Mouse (Mus musculus) G1E-ER4 (cell line): Measurements from ENCODE around the gene Trip4. TPM values are rescaled to one million over a fixed set of nuclear protein-coding genes. Genes with fewer than 3 reads are reported as not detected.

Experiments
- GATA1 ChIP-seq: IDR thresholded peaks from one replicate; pipeline ENCODE4 v1.8.0; 2012; ENCODE audit warnings: low read length, inconsistent platforms
- polyA plus RNA-seq: library from polyadenylated mRNA; stranded (reverse); fragments of >175 nt; gene quantifications from 2 replicates; pipeline ENCODE4 v1.2.3, GENCODE M21; 2012

Gene Trip4
- polyA plus RNA-seq, result 1.9 and 3.3 TPM in 2 replicates

- no peak for TF ChIP-seq GATA1
These were observed at the start of gene Trip4, which contains the start of gene Csnk1g1 for GRCm38 (mm10) chr9:65908394-65909300. Gene Trip4, minus strand, starts transcription at chr9:65908794. Gene Csnk1g1, plus strand, starts transcription at chr9:65908924.

DNA sequence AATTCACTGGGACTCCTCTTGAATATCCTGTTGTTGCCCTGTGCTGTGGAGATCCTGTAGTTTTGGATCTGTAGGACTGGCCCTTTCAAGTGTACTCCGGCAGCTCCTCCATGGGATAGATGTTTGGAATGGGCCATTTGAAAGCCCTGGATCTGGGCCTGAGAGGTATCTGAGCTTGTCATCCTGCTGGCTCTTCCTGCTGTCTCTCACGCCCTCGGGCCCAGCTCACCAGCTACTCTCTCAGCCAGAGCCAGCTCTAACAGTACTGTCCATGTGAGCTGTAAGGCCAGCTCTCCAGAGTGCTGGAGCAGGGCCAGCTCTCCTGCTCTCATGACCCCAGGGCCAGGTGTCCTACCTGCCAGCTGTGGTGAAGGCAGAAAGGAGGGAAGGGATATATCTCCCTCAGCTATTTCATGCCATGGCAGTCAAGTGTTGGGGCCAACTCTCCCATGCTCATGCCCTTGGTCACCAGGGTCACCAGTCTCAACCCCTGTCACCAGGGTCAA is 42.5 kb upstream of the Trip4 start:
- no peak for TF ChIP-seq GATA1

- TF ChIP-seq GATA1, result no peak
These were observed 29.0 kb upstream of the Trip4 start for GRCm38 (mm10) chr9:65937566-65937965.

GRCm38 (mm10) chr9:65929826-65930225 is 21.2 kb upstream of the Trip4 start:
- TF ChIP-seq GATA1, result no peak

DNA sequence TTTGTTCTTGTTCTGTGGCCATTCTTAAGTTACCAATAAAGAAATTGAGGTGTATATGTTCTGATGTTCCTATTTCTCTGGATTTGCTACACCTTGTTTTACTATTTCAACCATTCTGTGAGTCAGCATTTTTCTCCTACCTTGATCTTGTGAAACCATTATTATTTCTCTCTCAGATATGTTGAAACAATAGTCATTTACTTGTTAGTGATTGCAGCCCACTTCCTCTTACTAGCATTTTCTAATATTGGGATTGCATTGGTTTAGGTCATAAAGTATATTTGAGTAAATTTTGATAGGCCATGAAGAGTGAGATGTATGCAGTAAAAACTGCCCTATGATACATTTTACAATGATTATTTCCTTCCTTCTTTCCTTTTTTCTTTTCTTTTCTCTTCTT is 19.9 kb upstream of the Trip4 start:
- no peak for TF ChIP-seq GATA1

- TF ChIP-seq GATA1, result no peak
These were observed 8.4 kb upstream of the Trip4 start for GRCm38 (mm10) chr9:65917015-65917414.

DNA sequence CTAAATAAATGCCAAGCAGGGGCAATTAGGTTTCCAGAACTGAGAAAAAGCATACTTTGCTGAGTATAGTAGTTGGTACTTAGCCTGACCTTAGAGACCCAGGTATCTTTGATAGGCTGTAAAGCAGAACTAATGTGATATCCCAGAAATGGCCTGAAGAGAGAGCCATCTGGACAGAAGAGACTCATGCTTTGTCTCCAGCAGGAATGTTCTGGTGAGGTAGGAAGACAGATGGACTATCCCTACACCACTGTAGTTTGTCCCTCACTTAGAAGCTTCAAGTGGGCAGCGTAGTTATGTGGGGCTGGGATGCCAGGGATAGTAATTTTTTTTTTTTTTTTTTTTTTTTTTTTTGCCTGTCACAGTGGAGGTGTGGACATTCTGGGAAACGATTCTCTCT is 5.4 kb upstream of the Trip4 start:
- no peak for TF ChIP-seq GATA1

DNA sequence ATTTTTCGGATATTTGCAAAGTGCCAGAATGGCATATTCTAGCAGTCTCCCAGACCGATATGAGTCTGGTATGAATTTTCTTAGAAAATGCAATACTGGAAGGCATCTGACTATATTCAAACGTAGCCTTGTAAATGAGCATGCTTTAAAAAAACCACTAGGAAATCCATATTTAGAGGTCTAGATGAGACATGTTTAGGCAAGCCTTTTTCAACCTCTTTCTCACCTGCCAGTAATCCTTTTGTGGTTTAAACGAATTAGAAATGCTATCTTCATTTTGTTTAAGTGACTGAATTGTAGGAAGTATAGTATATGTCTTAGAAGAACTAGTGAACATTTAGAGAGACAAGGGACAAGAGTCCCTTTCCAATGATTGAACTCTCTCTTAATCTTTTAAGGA is 1.2 kb upstream of the Trip4 start:
- TF ChIP-seq GATA1, result no peak

GRCm38 (mm10) chr9:65909301-65909801 is 757 bp upstream of the Trip4 start:
- no peak for TF ChIP-seq GATA1

DNA sequence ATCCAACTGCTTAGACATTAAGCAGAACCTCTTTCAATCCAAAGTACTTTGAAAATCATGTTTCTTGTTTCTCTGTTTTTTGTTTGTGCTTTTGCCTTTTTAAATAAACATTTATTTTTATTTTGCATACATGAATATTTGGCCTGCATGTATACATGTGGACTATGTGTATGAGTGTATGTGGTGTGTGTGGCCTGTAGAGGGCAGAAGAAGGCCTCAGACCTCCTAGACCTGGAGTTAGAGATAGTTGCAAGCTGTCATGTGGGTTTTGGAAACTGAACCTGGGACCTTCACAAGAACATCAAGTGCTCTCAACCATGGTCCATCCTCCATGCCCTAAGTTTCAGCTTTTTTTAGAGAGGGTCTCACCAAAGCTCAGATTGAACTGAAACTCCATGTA is 5.2 kb downstream of the Trip4 start:
- TF ChIP-seq GATA1, result no peak

GRCm38 (mm10) chr9:65902879-65903278 is 5.7 kb downstream of the Trip4 start:
- no peak for TF ChIP-seq GATA1

DNA sequence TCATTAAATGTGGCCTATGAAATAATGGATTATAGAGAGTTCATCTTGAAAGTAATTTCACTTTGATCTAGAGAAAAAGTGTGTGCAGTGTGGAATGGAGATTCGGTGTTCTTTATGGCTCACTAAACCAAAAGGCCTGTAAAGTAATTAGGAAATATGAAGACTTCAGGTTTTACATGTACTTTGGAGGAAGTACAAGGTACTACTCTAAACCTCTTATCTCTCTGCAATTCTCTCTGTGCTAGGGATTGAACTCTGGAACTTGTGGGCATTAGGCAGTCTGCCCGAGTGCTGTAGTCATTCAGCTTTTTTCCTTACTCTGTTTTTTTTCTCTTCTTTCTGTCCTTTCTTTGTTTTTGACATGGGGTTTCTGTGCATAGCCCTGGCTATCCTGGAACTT is 11.6 kb downstream of the Trip4 start:
- TF ChIP-seq GATA1, result no peak

- TF ChIP-seq GATA1, result no peak
These were observed 17.5 kb downstream of the Trip4 start for GRCm38 (mm10) chr9:65891126-65891525.

GRCm38 (mm10) chr9:65890143-65890628 is 18.4 kb downstream of the Trip4 start, which contains the start of gene Pclaf:
Gene Pclaf, plus strand, starts transcription at chr9:65890237.
- TF ChIP-seq GATA1, result no peak

- TF ChIP-seq GATA1, result no peak
These were observed 23.9 kb downstream of the Trip4 start for GRCm38 (mm10) chr9:65884564-65885315.

DNA sequence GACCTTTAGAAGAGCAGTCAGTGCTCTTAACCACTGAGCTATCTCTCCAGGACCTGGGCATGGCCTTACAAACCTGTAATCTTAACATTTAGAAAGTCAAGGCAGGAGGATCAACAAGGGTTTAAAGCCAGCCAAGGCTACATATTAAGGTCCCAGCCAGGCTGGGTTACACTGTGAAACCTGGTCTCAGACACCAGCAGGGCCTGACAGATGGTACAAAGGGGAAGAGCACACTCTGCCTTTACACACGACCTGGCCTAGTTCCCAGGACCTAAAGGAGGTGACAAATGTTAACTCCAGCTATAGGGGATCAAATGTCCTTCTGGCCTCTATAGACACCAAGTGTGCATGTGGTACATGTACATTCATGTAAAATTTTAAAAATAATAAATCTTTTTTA is 48.9 kb downstream of the Trip4 start:
- TF ChIP-seq GATA1, result no peak

- TF ChIP-seq GATA1, result no peak
These were observed 58.4 kb downstream of the Trip4 start for GRCm38 (mm10) chr9:65850203-65850602.
